Mouse (Mus musculus): ENCODE measurements around the gene Synj2.
A peak's percentile ranks its signal among the peaks of the same experiment; 100 is the strongest.

The Synj2 gene

GRCm38 (mm10) chr17:6036458-6036857, 95.4 kb downstream of the Synj2 start:
- no peak for DNase-seq (ENCODE audit: inconsistent ontology term)

- DNase-seq (ENCODE audit: inconsistent ontology term): no peak
Observed at GRCm38 (mm10) chr17:6036872-6037271, 95.8 kb downstream of the Synj2 start.

- DNase-seq (ENCODE audit: inconsistent ontology term): no peak
Observed at GRCm38 (mm10) chr17:6037507-6037906, 96.4 kb downstream of the Synj2 start.

- DNase-seq (ENCODE audit: inconsistent ontology term): no peak
Observed at GRCm38 (mm10) chr17:6052801-6053200, 111.7 kb downstream of the Synj2 start.

GRCm38 (mm10) chr17:6054934-6055355, 113.9 kb downstream of the Synj2 start:
- DNase-seq (ENCODE audit: inconsistent ontology term): peak; percentile 62

GRCm38 (mm10) chr17:6062793-6063192, 121.7 kb downstream of the Synj2 start:
- no peak for DNase-seq (ENCODE audit: inconsistent ontology term)

- no peak for DNase-seq (ENCODE audit: inconsistent ontology term)
Observed at GRCm38 (mm10) chr17:6063532-6063931, 122.5 kb downstream of the Synj2 start.

- DNase-seq (ENCODE audit: inconsistent ontology term): no peak
Observed at GRCm38 (mm10) chr17:6066021-6066420, 124.9 kb downstream of the Synj2 start.

- DNase-seq (ENCODE audit: inconsistent ontology term): no peak
Observed at GRCm38 (mm10) chr17:6067613-6068012, 126.5 kb downstream of the Synj2 start.

- DNase-seq (ENCODE audit: inconsistent ontology term): no peak
Observed at GRCm38 (mm10) chr17:6069866-6070265, 128.8 kb downstream of the Synj2 start.

GRCm38 (mm10) chr17:6073405-6073804, 132.3 kb downstream of the Synj2 start:
- DNase-seq (ENCODE audit: inconsistent ontology term): no peak

- peak; percentile 98 for DNase-seq (ENCODE audit: inconsistent ontology term)
Observed at GRCm38 (mm10) chr17:6079287-6080122, 138.4 kb downstream of the Synj2 start, which contains the start of the genes Serac1 and Gtf2h5. TSS of gene Serac1 (minus strand) at chr17:6079741. TSS of gene Gtf2h5 (plus strand) at chr17:6079786.

GRCm38 (mm10) chr17:6083323-6083890, 142.3 kb downstream of the Synj2 start:
- DNase-seq (ENCODE audit: inconsistent ontology term): no peak

GRCm38 (mm10) chr17:6091604-6092003, 150.5 kb downstream of the Synj2 start:
- DNase-seq (ENCODE audit: inconsistent ontology term): no peak

Data from Muller cell, postnatal 12 days (primary cell).